ENCODE assay signal across 17 mouse cellular contexts in the genomic region with DNA sequence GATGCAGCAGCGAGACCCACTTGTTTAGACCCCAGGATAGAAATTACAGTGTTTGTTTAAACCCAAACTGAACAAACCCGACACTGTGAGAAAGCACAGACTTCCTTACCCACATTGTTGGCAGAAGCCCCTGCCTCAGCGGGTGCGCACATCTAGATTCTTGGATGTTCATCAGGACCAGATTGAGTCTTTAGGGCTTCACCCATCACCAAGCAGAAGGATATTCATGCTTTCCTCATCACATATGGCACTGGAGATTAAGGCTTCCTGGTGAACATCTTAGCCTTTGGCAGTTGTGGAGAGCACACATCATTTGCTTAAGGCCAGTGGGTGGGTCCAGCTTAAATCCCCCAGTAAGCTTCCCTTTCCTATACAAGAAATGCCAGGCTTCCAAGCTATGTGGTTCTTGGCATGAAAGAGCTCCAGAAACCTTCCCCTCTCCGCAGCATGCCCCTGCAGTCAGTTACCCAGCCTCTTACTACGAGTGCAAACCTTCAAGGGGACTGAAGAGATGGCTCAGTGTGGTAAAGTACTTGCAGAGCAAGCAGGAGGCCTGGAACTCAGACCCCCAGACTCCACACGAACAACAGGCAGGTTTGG.
DNase-seq lines count a peak whose midpoint lies in the region; ATAC-seq lines count a peak whose summit lies in the region.
"Had no signal": no experiment of that assay in that cellular context is flagged by ENCODE, and none has a peak within 500 bp of the region (broad histone marks: within the 10 kb centered on the region; RNA-seq: fewer than 3 reads in every experiment).

No protein-coding gene starts in this region.

- H3K36me3 ChIP-seq in heart, embryonic 12.5 days: no peaks in the 10 kb centered on the region
- no peaks in the 10 kb centered on the region for H3K36me3 ChIP-seq in midbrain, embryonic 11.5 days (ENCODE audit: control insufficient read depth, insufficient read depth, low read length)
- no peaks in the 10 kb centered on the region for H3K36me3 ChIP-seq in midbrain, embryonic 10.5 days
- H3K36me3 ChIP-seq: embryonic facial prominence, embryonic 12.5 days; heart, embryonic 13.5 days had no signal

- ATAC-seq in heart, embryonic 12.5 days (ENCODE audit: insufficient number of reproducible peaks, low FRiP score): no peak
- ATAC-seq in midbrain, embryonic 11.5 days (ENCODE audit: low FRiP score): no peak
- ATAC-seq: forebrain, embryonic 16.5 days; intestine, embryonic 16.5 days had no signal

- H3K27me3 ChIP-seq in heart, embryonic 12.5 days (replicated peaks): no peaks in the 10 kb centered on the region
- H3K27me3 ChIP-seq in midbrain, embryonic 11.5 days (ENCODE audit: control insufficient read depth, insufficient read depth, low read length): no peaks in the 10 kb centered on the region
- H3K27me3 ChIP-seq in midbrain, embryonic 10.5 days (ENCODE audit: low read depth, poor library complexity, severe bottlenecking): no peaks in the 10 kb centered on the region
- H3K27me3 ChIP-seq: embryonic facial prominence, embryonic 12.5 days; heart, embryonic 13.5 days had no signal

- peak; percentile 68 to 72 for DNase-seq in cerebellum, postnatal 14 days
- DNase-seq in cerebellum, adult 9-11 months: no peak
- peak; percentile 67 for DNase-seq in heart, adult 11 months
- DNase-seq in midbrain, embryonic 11.5 days (ENCODE audit: low spot score, missing footprints): peak; percentile 49
- DNase-seq in midbrain, embryonic 10.5 days (ENCODE audit: low spot score): no peak
- no peak for DNase-seq in neural tube, embryonic 10.5 days (ENCODE audit: extremely low spot score, low spot score)
- DNase-seq: adrenal gland, postnatal 10 days; cerebellum, adult 11 months; cerebellum, adult 9-10 months; embryo, embryonic 11 days; gastrocnemius, postnatal 14 days; heart, postnatal 36 days had no signal

- no peak overlapping the region for H3K27ac ChIP-seq in heart, embryonic 12.5 days (ENCODE audit: poor library complexity, severe bottlenecking)
- H3K27ac ChIP-seq in midbrain, embryonic 11.5 days (ENCODE audit: low read depth, low read length): no peak overlapping the region
- H3K27ac ChIP-seq in midbrain, embryonic 10.5 days (replicated peaks): no peak overlapping the region
- H3K27ac ChIP-seq: embryonic facial prominence, embryonic 12.5 days; heart, embryonic 13.5 days had no signal

- H3K9ac ChIP-seq in heart, embryonic 12.5 days: no peak overlapping the region
- no peak overlapping the region for H3K9ac ChIP-seq in midbrain, embryonic 11.5 days (ENCODE audit: low read length)
- H3K9ac ChIP-seq: embryonic facial prominence, embryonic 12.5 days; heart, embryonic 13.5 days had no signal

- H3K9me3 ChIP-seq in heart, embryonic 12.5 days (replicated peaks): no peaks in the 10 kb centered on the region
- H3K9me3 ChIP-seq in midbrain, embryonic 11.5 days (ENCODE audit: control insufficient read depth, low read length): no peaks in the 10 kb centered on the region
- no peaks in the 10 kb centered on the region for H3K9me3 ChIP-seq in midbrain, embryonic 10.5 days (replicated peaks)
- H3K9me3 ChIP-seq: embryonic facial prominence, embryonic 12.5 days; heart, embryonic 13.5 days had no signal

- 69% methylated on average over 7 of the region's 7 CpGs for WGBS in heart, embryonic 12.5 days
- WGBS in midbrain, embryonic 11.5 days: 79% methylated on average over 7 of the region's 7 CpGs
- 79% methylated on average over 7 of the region's 7 CpGs for WGBS in midbrain, embryonic 10.5 days

- no peaks in the 10 kb centered on the region for H3K4me1 ChIP-seq in heart, embryonic 12.5 days (replicated peaks)
- H3K4me1 ChIP-seq in midbrain, embryonic 11.5 days (ENCODE audit: control insufficient read depth, insufficient read depth, low read length): no peaks in the 10 kb centered on the region
- H3K4me1 ChIP-seq in midbrain, embryonic 10.5 days: peaks cover 4% of the 10 kb centered on the region; the same call in 1 of the 2 replicates
- H3K4me1 ChIP-seq: embryonic facial prominence, embryonic 12.5 days; heart, embryonic 13.5 days had no signal

- H3K4me3 ChIP-seq in heart, embryonic 12.5 days: no peak overlapping the region
- no peak overlapping the region for H3K4me3 ChIP-seq in midbrain, embryonic 11.5 days (ENCODE audit: low read depth, low read length)
- H3K4me3 ChIP-seq in midbrain, embryonic 10.5 days: no peak overlapping the region
- H3K4me3 ChIP-seq: embryonic facial prominence, embryonic 12.5 days; heart, embryonic 13.5 days had no signal

- H3K4me2 ChIP-seq in heart, embryonic 12.5 days: no peak overlapping the region
- H3K4me2 ChIP-seq in midbrain, embryonic 11.5 days: no peak overlapping the region
- H3K4me2 ChIP-seq: embryonic facial prominence, embryonic 12.5 days; heart, embryonic 13.5 days had no signal

Comparison
In these comparisons a context has a peak if more than half of its experiments do, and no peak if none do; other contexts are left out.
1. DNase-seq: peak in cerebellum, postnatal 14 days (2 of 2), heart, adult 11 months (single experiment) and midbrain, embryonic 11.5 days (single experiment); none in cerebellum, adult 9-11 months (single experiment), midbrain, embryonic 10.5 days (single experiment) and neural tube, embryonic 10.5 days (single experiment).